Mouse (Mus musculus) thymus, postnatal 36 days (tissue): ENCODE data around the gene Mcu.

Experiments used
- DNase-seq, 2 experiments: peaks; one replicate each; pipeline ENCODE4 v3.0.0; 2022; ENCODE audit warnings: mixed read lengths in 2 of 2

Mcu gene

GRCm38 (mm10) chr10:59604879-59605464, 11.5 kb downstream of the Mcu start:
- no peak for DNase-seq

GRCm38 (mm10) chr10:59603843-59604242, 12.6 kb downstream of the Mcu start:
- DNase-seq, result no peak

- no peak for DNase-seq
Measured at GRCm38 (mm10) chr10:59602891-59603290, 13.6 kb downstream of the Mcu start.

GRCm38 (mm10) chr10:59602043-59602442, 14.4 kb downstream of the Mcu start:
- DNase-seq, result no peak

- DNase-seq, result no peak
Measured at GRCm38 (mm10) chr10:59600516-59600915, 16.0 kb downstream of the Mcu start.

- no peak for DNase-seq
Measured at GRCm38 (mm10) chr10:59593826-59594570, 22.5 kb downstream of the Mcu start.

GRCm38 (mm10) chr10:59590606-59591005, 25.9 kb downstream of the Mcu start:
- no peak for DNase-seq

GRCm38 (mm10) chr10:59589856-59590255, 26.6 kb downstream of the Mcu start:
- DNase-seq, result peak in 1 of 2 experiments; percentile 26

- DNase-seq, result peak; percentile 51 to 65
Measured at GRCm38 (mm10) chr10:59589420-59589819, 27.1 kb downstream of the Mcu start.

- DNase-seq, result no peak
Measured at GRCm38 (mm10) chr10:59588135-59588534, 28.4 kb downstream of the Mcu start.

- DNase-seq, result no peak
Measured at GRCm38 (mm10) chr10:59586821-59587220, 29.7 kb downstream of the Mcu start.

- no peak for DNase-seq
Measured at GRCm38 (mm10) chr10:59585621-59586020, 30.9 kb downstream of the Mcu start.

- no peak for DNase-seq
Measured at GRCm38 (mm10) chr10:59581826-59582543, 34.5 kb downstream of the Mcu start.

GRCm38 (mm10) chr10:59580593-59581149, 35.8 kb downstream of the Mcu start:
- no peak for DNase-seq

GRCm38 (mm10) chr10:59579645-59580044, 36.8 kb downstream of the Mcu start:
- no peak for DNase-seq

- DNase-seq, result peak in 1 of 2 experiments; percentile 18
Measured at GRCm38 (mm10) chr10:59577871-59578801, 38.4 kb downstream of the Mcu start.

GRCm38 (mm10) chr10:59576305-59576704, 40.2 kb downstream of the Mcu start:
- no peak for DNase-seq

- DNase-seq, result no peak
Measured at GRCm38 (mm10) chr10:59571964-59572363, 44.5 kb downstream of the Mcu start.

- DNase-seq, result no peak
Measured at GRCm38 (mm10) chr10:59571273-59571672, 45.2 kb downstream of the Mcu start.

- DNase-seq, result peak; percentile 14 to 47
Measured at GRCm38 (mm10) chr10:59570780-59571179, 45.7 kb downstream of the Mcu start.

- no peak for DNase-seq
Measured at GRCm38 (mm10) chr10:59570360-59570759, 46.1 kb downstream of the Mcu start.

- no peak for DNase-seq
Measured at GRCm38 (mm10) chr10:59569481-59569869, 47.0 kb downstream of the Mcu start.
